Mouse (Mus musculus): ENCODE data around the gene Klhl8. TPM values are rescaled to one million over a fixed set of nuclear protein-coding genes. Genes with fewer than 3 reads are reported as not detected.
A peak's percentile ranks its signal among the peaks of the same experiment; 100 is the strongest.

Klhl8 gene
- polyA plus RNA-seq, 1 experiment from 2014 or later: 9.7 TPM

DNA sequence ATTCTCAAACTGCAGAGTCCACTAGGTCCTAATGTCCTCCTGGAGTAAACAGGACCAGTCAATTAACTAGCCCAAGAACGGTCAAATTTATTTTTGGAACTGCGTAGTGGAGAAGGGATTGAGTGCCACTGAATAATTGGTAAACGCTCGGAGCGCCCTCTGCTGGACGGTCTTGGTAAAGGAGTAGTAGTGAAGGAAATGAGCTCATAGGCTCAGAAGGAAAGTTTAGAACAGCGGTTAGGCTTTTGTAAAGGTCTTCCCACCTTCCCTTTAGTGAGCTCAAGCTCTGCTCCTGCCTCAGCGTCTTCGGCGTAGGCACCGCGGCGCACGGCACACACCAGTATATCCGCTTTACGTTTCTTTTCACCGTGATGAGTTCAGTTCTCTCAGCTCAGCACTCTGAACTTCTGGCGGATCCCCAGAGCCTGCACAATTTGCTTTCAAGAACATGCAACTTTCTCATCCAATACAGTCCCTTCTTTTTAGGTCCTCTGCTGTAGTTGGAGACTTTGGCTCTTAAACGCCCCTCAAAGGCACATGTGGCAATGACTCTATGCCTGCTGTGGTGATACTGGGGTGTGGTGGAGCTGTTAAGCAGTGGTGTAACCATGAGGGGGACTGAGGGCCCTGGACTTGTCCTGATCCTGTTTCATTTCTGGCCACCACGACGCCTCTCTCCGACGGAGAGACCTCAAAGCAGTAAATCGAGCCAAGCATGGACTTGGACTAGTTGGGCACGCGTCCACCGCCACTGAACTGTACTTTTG is 16.6 kb upstream of the Klhl8 start:
- H3K27me3 ChIP-seq (ENCODE audit: low read depth, poor library complexity, severe bottlenecking): no peaks in the 10 kb centered on the region
- peak overlapping the region; percentile 40 for H3K4me3 ChIP-seq
- no peaks in the 10 kb centered on the region for H3K36me3 ChIP-seq
- no peaks in the 10 kb centered on the region for H3K9me3 ChIP-seq (replicated peaks)
- peaks cover 11% of the 10 kb centered on the region for H3K4me1 ChIP-seq
- peak overlapping the region; percentile 68 for H3K27ac ChIP-seq
- DNase-seq (ENCODE audit: low spot score): peak; percentile 94
- WGBS: 30% methylated on average over 27 of the region's 27 CpGs

- Histone ChIP-seq H3K4me1 (peaks cover 11% of the 10 kb centered on the region), H3K36me3 (no peaks in the 10 kb centered on the region), H3K27ac (no peak overlapping the region), H3K9me3 (replicated peaks) (no peaks in the 10 kb centered on the region), H3K4me3 (no peak overlapping the region), H3K27me3 (ENCODE audit: low read depth, poor library complexity, severe bottlenecking) (no peaks in the 10 kb centered on the region)
- 66% methylated on average over 12 of the region's 12 CpGs for WGBS
- DNase-seq (ENCODE audit: low spot score): peak; percentile 43
These were observed 15.3 kb upstream of the Klhl8 start for GRCm38 (mm10) chr5:103926398-103926797.

GRCm38 (mm10) chr5:103923755-103924154 is 12.7 kb upstream of the Klhl8 start:
- Histone ChIP-seq H3K27me3 (ENCODE audit: low read depth, poor library complexity, severe bottlenecking) (no peaks in the 10 kb centered on the region), H3K4me3 (no peak overlapping the region), H3K27ac (no peak overlapping the region), H3K4me1 (peaks cover 6% of the 10 kb centered on the region), H3K36me3 (no peaks in the 10 kb centered on the region), H3K9me3 (replicated peaks) (no peaks in the 10 kb centered on the region)
- WGBS: 96% methylated on average over 2 of the region's 2 CpGs
- DNase-seq (ENCODE audit: low spot score): no peak

DNA sequence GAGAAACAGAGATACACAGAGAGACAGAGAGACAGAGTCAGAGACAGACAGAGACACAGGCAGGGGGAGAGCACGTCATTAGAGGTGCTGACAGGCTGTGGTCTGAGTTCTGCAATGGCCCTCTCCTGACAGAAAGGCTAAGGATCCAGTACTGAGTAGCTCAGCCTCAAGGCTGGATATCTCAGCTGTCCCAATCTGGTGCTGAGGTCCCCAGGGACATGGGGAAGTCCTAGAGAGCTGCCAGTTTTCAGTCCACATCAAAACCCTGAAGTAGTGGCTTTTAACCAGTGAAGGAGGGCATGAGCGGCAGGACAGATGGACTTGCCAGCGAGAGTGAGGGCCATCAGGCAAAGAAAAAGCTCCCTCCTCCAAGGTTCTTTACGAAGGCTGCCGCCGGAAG is 12.0 kb upstream of the Klhl8 start:
- no peak for DNase-seq (ENCODE audit: low spot score)
- Histone ChIP-seq H3K4me1 (peaks cover 6% of the 10 kb centered on the region), H3K4me3 (no peak overlapping the region), H3K9me3 (replicated peaks) (no peaks in the 10 kb centered on the region), H3K27me3 (ENCODE audit: low read depth, poor library complexity, severe bottlenecking) (no peaks in the 10 kb centered on the region), H3K27ac (no peak overlapping the region), H3K36me3 (no peaks in the 10 kb centered on the region)
- 82% methylated on average over 6 of the region's 6 CpGs for WGBS

- Histone ChIP-seq H3K4me1 (peaks cover 2% of the 10 kb centered on the region; the same call in 1 of the 2 replicates), H3K27ac (no peak overlapping the region), H3K27me3 (ENCODE audit: low read depth, poor library complexity, severe bottlenecking) (no peaks in the 10 kb centered on the region), H3K36me3 (no peaks in the 10 kb centered on the region), H3K4me3 (no peak overlapping the region), H3K9me3 (replicated peaks) (no peaks in the 10 kb centered on the region)
- 89% methylated on average over 5 of the region's 5 CpGs for WGBS
- DNase-seq (ENCODE audit: low spot score): no peak
These were observed 11.4 kb upstream of the Klhl8 start for GRCm38 (mm10) chr5:103922436-103922835.

GRCm38 (mm10) chr5:103919497-103919896 is 8.4 kb upstream of the Klhl8 start:
- Histone ChIP-seq H3K4me3 (no peak overlapping the region), H3K36me3 (no peaks in the 10 kb centered on the region), H3K27ac (no peak overlapping the region), H3K27me3 (ENCODE audit: low read depth, poor library complexity, severe bottlenecking) (no peaks in the 10 kb centered on the region), H3K4me1 (peaks cover 11% of the 10 kb centered on the region; the same call in 1 of the 2 replicates), H3K9me3 (replicated peaks) (no peaks in the 10 kb centered on the region)
- DNase-seq (ENCODE audit: low spot score): no peak
- WGBS: 85% methylated on average over 4 of the region's 4 CpGs

GRCm38 (mm10) chr5:103918233-103918632 is 7.2 kb upstream of the Klhl8 start:
- DNase-seq (ENCODE audit: low spot score): no peak
- Histone ChIP-seq H3K27me3 (ENCODE audit: low read depth, poor library complexity, severe bottlenecking) (no peaks in the 10 kb centered on the region), H3K4me3 (no peak overlapping the region), H3K9me3 (replicated peaks) (no peaks in the 10 kb centered on the region), H3K27ac (no peak overlapping the region), H3K4me1 (peaks cover 11% of the 10 kb centered on the region; the same call in 1 of the 2 replicates), H3K36me3 (no peaks in the 10 kb centered on the region)
- WGBS: 77% methylated on average over 3 of the region's 3 CpGs

DNA sequence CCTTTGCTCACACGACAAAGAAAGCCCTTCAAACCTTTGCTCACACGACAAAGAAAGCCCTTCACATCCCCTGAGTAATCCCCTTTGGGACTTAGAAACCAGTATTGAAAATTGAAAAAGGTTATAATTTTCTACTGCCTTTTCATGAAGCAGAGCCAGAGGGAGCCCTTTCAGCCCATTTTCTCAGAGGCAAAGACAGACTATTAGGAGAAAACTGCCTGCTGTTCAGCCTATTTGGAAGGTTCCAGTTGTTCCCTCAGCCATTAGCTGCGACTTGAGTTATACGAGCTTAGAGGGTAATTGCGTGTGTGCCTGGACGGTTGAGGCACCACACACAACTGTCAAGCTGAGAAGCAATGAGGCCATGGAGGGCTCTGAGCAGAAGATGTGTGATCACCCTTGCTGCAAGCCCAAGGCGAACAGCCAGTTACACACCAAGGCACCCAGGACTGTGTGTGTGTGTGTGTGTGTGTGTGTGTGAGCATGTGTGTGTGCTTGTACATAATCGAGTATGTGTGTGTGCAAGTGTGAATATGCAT is 6.4 kb upstream of the Klhl8 start:
- no peaks in the 10 kb centered on the region for H3K27me3 ChIP-seq (ENCODE audit: low read depth, poor library complexity, severe bottlenecking)
- no peaks in the 10 kb centered on the region for H3K9me3 ChIP-seq (replicated peaks)
- DNase-seq (ENCODE audit: low spot score): no peak
- no peak overlapping the region for H3K4me3 ChIP-seq
- H3K27ac ChIP-seq: no peak overlapping the region
- peaks cover 11% of the 10 kb centered on the region; the same call in 1 of the 2 replicates for H3K4me1 ChIP-seq
- no peaks in the 10 kb centered on the region for H3K36me3 ChIP-seq
- WGBS: 73% methylated on average over 8 of the region's 8 CpGs

- Histone ChIP-seq H3K27me3 (ENCODE audit: low read depth, poor library complexity, severe bottlenecking) (no peaks in the 10 kb centered on the region), H3K4me1 (peaks cover 11% of the 10 kb centered on the region; the same call in 1 of the 2 replicates), H3K36me3 (no peaks in the 10 kb centered on the region), H3K9me3 (replicated peaks) (no peaks in the 10 kb centered on the region), H3K4me3 (no peak overlapping the region), H3K27ac (no peak overlapping the region)
- 59% methylated on average over 12 of the region's 12 CpGs for WGBS
- peak; percentile 39 for DNase-seq (ENCODE audit: low spot score)
These were observed 5.7 kb upstream of the Klhl8 start for GRCm38 (mm10) chr5:103916595-103917356.

DNA sequence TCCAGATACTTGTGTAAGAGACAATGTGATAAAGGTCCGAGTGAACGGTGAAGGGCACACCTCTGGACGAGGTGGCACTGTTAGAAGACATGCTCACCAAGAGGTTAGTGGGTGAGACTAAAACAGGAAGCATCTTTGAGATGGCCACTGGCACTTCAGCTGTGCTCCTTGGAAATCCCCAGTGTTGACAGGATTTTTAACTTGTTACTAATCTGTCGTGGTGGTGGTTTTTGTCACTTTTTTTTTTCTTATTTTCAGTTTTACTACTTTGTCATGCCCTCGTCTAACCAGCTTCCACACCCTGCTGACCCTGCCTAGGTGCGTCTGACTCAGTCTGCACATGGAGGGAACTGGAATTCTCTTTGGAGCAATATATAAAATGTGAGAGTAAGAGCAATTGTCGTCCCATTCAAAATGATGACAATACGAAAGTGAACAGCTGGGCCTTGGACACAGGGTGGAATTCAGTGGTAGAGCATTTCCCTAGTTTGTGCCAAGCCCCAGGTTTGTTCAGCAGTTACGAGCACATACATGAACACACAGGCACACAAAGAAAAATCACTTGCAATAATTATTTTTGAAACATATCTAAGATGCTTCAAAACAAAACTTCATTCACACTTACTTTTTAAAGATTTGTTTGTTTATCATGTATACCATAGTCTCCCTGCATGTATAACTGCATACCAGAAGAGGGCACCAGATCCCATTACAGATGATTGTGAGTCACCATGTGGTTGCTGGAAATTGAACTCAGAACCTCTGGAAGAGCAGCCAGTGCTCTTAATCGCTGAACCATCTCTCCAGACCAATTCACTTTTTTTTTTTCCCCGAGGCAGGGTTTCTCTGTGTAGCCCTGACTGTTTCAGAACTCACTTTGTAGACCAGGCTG is 3.5 kb upstream of the Klhl8 start:
- Histone ChIP-seq H3K4me3 (no peak overlapping the region), H3K4me1 (peaks cover 22% of the 10 kb centered on the region)
- no peak for DNase-seq (ENCODE audit: low spot score)

DNA sequence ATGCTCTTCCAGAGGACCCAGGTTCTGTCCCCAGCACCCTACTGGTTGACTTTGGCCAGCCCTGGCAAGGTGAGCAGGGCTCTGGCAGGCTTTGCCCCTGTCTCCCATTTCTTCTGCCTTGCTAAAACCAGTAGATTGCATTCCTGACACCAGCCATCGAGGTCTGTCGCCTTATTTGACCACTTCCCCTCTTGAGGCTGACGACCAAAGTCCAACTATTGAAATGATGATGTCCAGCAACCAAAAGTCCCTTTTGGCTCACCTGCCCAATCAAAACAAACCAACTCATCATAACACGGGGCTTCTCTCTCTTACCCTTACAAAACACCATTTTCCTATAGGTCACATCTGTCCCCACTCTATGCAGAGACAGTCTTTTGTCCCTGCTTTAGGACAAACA is 2.1 kb upstream of the Klhl8 start:
- H3K4me1 ChIP-seq: peaks cover 30% of the 10 kb centered on the region
- no peak overlapping the region for H3K4me3 ChIP-seq
- H3K9me3 ChIP-seq (replicated peaks): no peaks in the 10 kb centered on the region
- peaks cover 9% of the 10 kb centered on the region; the same call in 1 of the 2 replicates for H3K27me3 ChIP-seq (ENCODE audit: low read depth, poor library complexity, severe bottlenecking)
- H3K27ac ChIP-seq: no peak overlapping the region
- 64% methylated on average over 4 of the region's 4 CpGs for WGBS
- H3K36me3 ChIP-seq: no peaks in the 10 kb centered on the region
- DNase-seq (ENCODE audit: low spot score): no peak

More for the DNA sequence above, 3.5 kb upstream of the Klhl8 start:
- no peaks in the 10 kb centered on the region for H3K36me3 ChIP-seq
- peaks cover 8% of the 10 kb centered on the region; the same call in 1 of the 2 replicates for H3K27me3 ChIP-seq (ENCODE audit: low read depth, poor library complexity, severe bottlenecking)
- H3K9me3 ChIP-seq (replicated peaks): no peaks in the 10 kb centered on the region
- WGBS: 77% methylated on average over 11 of the region's 11 CpGs
- no peak overlapping the region for H3K27ac ChIP-seq

- 83% methylated on average over 5 of the region's 5 CpGs for WGBS
- no peak for DNase-seq (ENCODE audit: low spot score)
- Histone ChIP-seq H3K9me3 (replicated peaks) (no peaks in the 10 kb centered on the region), H3K36me3 (no peaks in the 10 kb centered on the region), H3K27ac (no peak overlapping the region), H3K27me3 (ENCODE audit: low read depth, poor library complexity, severe bottlenecking) (peaks cover 9% of the 10 kb centered on the region; the same call in 1 of the 2 replicates), H3K4me1 (peaks cover 19% of the 10 kb centered on the region), H3K4me3 (peak overlapping the region; percentile 90; the same call in 1 of the 2 replicates)
These were observed 496 bp upstream of the Klhl8 start for GRCm38 (mm10) chr5:103911555-103911954.
